Mouse (Mus musculus): ENCODE data around the gene Rab8b. TPM values are rescaled to one million over a fixed set of nuclear protein-coding genes. Genes with fewer than 3 reads are reported as not detected.
"Not testable (repeated sequence)": the region's sequence is repeated elsewhere in the genome, so short reads cannot be mapped to it uniquely, and the experiment has no call there.

Gene Rab8b
- total and polyA plus RNA-seq, 2 experiments from 2014 or later: 25.9 to 27.1 TPM

DNA sequence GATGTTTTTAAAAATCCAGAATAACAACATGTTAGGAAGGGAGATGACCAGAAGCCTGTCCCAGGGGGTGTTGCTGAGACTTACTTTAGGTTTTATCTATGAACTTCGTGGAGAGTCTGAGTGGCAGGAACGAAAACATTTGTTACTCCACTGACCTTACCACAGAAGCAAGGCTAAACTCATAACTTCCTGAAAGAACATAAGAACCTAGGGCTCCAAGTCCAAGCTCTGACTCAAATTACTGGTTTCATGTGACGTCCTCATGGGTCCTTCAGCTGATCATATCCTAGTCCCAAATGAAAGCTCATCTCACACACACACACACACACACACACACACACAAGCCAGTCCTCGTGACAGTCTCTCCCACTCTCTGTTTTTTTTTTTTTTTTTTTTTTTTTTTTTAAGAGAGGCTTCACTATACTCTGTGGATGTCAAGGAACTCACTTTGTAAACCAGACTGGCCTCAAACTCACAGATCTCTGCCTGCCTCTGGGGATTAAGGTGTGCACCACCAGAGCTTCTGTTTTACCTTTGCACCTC is 87.0 kb downstream of the Rab8b start:
- H3K4me3 ChIP-seq (ENCODE audit: low read length): no peak overlapping the region
- ATAC-seq (no peak), DNase-seq (ENCODE audit: low spot score) (no peak)
- H3K27me3 ChIP-seq (ENCODE audit: insufficient read depth, low read length): no peaks in the 10 kb centered on the region
- no peak overlapping the region for H3K4me2 ChIP-seq (ENCODE audit: low read depth, low read length)
- H3K27ac ChIP-seq: no peak overlapping the region
- H3K9ac ChIP-seq (replicated peaks; ENCODE audit: low read length): no peak overlapping the region
- no peaks in the 10 kb centered on the region for H3K9me3 ChIP-seq (ENCODE audit: low read length)
- TF ChIP-seq CTCF (IDR thresholded peaks at IDR 0.05; ENCODE audit: low read depth): no peak
- peaks cover 4% of the 10 kb centered on the region; the same call in 1 of the 2 replicates for H3K4me1 ChIP-seq (ENCODE audit: insufficient read depth, low read length)
- 71% methylated on average over 4 of the region's 4 CpGs for WGBS
- no peaks in the 10 kb centered on the region for H3K36me3 ChIP-seq (ENCODE audit: insufficient read depth, low read length)

GRCm38 (mm10) chr9:66825990-66826389 is 93.5 kb downstream of the Rab8b start:
- no peaks in the 10 kb centered on the region for H3K36me3 ChIP-seq (ENCODE audit: insufficient read depth, low read length)
- H3K4me3 ChIP-seq (ENCODE audit: low read length): no peak overlapping the region
- no peaks in the 10 kb centered on the region for H3K27me3 ChIP-seq (ENCODE audit: insufficient read depth, low read length)
- ATAC-seq (no peak), DNase-seq (ENCODE audit: low spot score) (peak; percentile 81)
- H3K4me1 ChIP-seq (ENCODE audit: insufficient read depth, low read length): no peaks in the 10 kb centered on the region
- H3K9me3 ChIP-seq (ENCODE audit: low read length): no peaks in the 10 kb centered on the region
- H3K4me2 ChIP-seq (ENCODE audit: low read depth, low read length): no peak overlapping the region
- WGBS: 45% methylated on average over 1 of the region's 1 CpGs
- H3K27ac ChIP-seq: no peak overlapping the region
- H3K9ac ChIP-seq (replicated peaks; ENCODE audit: low read length): no peak overlapping the region
- peak; percentile 83 for TF ChIP-seq CTCF (IDR thresholded peaks at IDR 0.05; ENCODE audit: low read depth)

GRCm38 (mm10) chr9:66822255-66822654 is 97.2 kb downstream of the Rab8b start:
- peak; percentile 25; the same call in 1 of the 2 replicates for TF ChIP-seq CTCF (IDR thresholded peaks at IDR 0.05; ENCODE audit: low read depth)
- not testable (repeated sequence) for H3K36me3 ChIP-seq (ENCODE audit: insufficient read depth, low read length); H3K9me3 ChIP-seq (ENCODE audit: low read length); H3K9ac ChIP-seq (replicated peaks; ENCODE audit: low read length); H3K27me3 ChIP-seq (ENCODE audit: insufficient read depth, low read length); H3K27ac ChIP-seq; ATAC-seq; H3K4me1 ChIP-seq (ENCODE audit: insufficient read depth, low read length); H3K4me3 ChIP-seq (ENCODE audit: low read length); DNase-seq (ENCODE audit: low spot score); H3K4me2 ChIP-seq (ENCODE audit: low read depth, low read length)
- no CpG with 5 or more reads among the region's 5 CpGs for WGBS

GRCm38 (mm10) chr9:66820996-66821395 is 98.5 kb downstream of the Rab8b start:
- WGBS: 86% methylated on average over 5 of the region's 5 CpGs
- ATAC-seq: no peak
- Histone ChIP-seq H3K36me3 (ENCODE audit: insufficient read depth, low read length) (no peaks in the 10 kb centered on the region), H3K9me3 (ENCODE audit: low read length) (no peaks in the 10 kb centered on the region), H3K4me2 (ENCODE audit: low read depth, low read length) (no peak overlapping the region), H3K27ac (no peak overlapping the region), H3K27me3 (ENCODE audit: insufficient read depth, low read length) (no peaks in the 10 kb centered on the region), H3K4me1 (ENCODE audit: insufficient read depth, low read length) (no peaks in the 10 kb centered on the region), H3K4me3 (ENCODE audit: low read length) (no peak overlapping the region), H3K9ac (replicated peaks; ENCODE audit: low read length) (no peak overlapping the region)
- DNase-seq (ENCODE audit: low spot score): no peak
- TF ChIP-seq CTCF (IDR thresholded peaks at IDR 0.05; ENCODE audit: low read depth): no peak

- peak; percentile 11 for DNase-seq (ENCODE audit: low spot score)
- no peak overlapping the region for H3K9ac ChIP-seq (replicated peaks; ENCODE audit: low read length)
- WGBS: 11% methylated on average over 2 of the region's 2 CpGs
Measured at GRCm38 (mm10) chr9:66813392-66813791, 106.1 kb downstream of the Rab8b start.

GRCm38 (mm10) chr9:66805951-66806350 is 113.5 kb downstream of the Rab8b start:
- H3K4me1 ChIP-seq (ENCODE audit: insufficient read depth, low read length): not testable (repeated sequence)

More at GRCm38 (mm10) chr9:66813392-66813791, 106.1 kb downstream of the Rab8b start:
- Histone ChIP-seq H3K4me1 (ENCODE audit: insufficient read depth, low read length) (no peaks in the 10 kb centered on the region), H3K36me3 (ENCODE audit: insufficient read depth, low read length) (no peaks in the 10 kb centered on the region), H3K4me3 (ENCODE audit: low read length) (no peak overlapping the region), H3K27ac (no peak overlapping the region), H3K9me3 (ENCODE audit: low read length) (no peaks in the 10 kb centered on the region), H3K4me2 (ENCODE audit: low read depth, low read length) (no peak overlapping the region), H3K27me3 (ENCODE audit: insufficient read depth, low read length) (no peaks in the 10 kb centered on the region)
- TF ChIP-seq CTCF (IDR thresholded peaks at IDR 0.05; ENCODE audit: low read depth): no peak
- no peak for ATAC-seq

GRCm38 (mm10) chr9:66801947-66802346 is 117.5 kb downstream of the Rab8b start:
- DNase-seq (ENCODE audit: low spot score): no peak
- Histone ChIP-seq H3K4me3 (ENCODE audit: low read length) (no peak overlapping the region), H3K4me1 (ENCODE audit: insufficient read depth, low read length) (no peaks in the 10 kb centered on the region), H3K27me3 (ENCODE audit: insufficient read depth, low read length) (no peaks in the 10 kb centered on the region), H3K27ac (no peak overlapping the region), H3K9ac (replicated peaks; ENCODE audit: low read length) (no peak overlapping the region), H3K4me2 (ENCODE audit: low read depth, low read length) (no peak overlapping the region), H3K9me3 (ENCODE audit: low read length) (no peaks in the 10 kb centered on the region), H3K36me3 (ENCODE audit: insufficient read depth, low read length) (no peaks in the 10 kb centered on the region)
- 59% methylated on average over 12 of the region's 12 CpGs for WGBS
- no peak for ATAC-seq
- TF ChIP-seq CTCF (IDR thresholded peaks at IDR 0.05; ENCODE audit: low read depth): no peak

More at GRCm38 (mm10) chr9:66805951-66806350, 113.5 kb downstream of the Rab8b start:
- 2% methylated on average over 30 of the region's 37 CpGs for WGBS
- Histone ChIP-seq H3K4me3 (ENCODE audit: low read length) (peak overlapping the region; percentile 28), H3K4me2 (ENCODE audit: low read depth, low read length) (peak overlapping the region; percentile 50)
- not testable (repeated sequence) for ATAC-seq; H3K27me3 ChIP-seq (ENCODE audit: insufficient read depth, low read length); H3K27ac ChIP-seq; H3K9ac ChIP-seq (replicated peaks; ENCODE audit: low read length); H3K9me3 ChIP-seq (ENCODE audit: low read length); H3K36me3 ChIP-seq (ENCODE audit: insufficient read depth, low read length)
- DNase-seq (ENCODE audit: low spot score): peak; percentile 37

Data from hindbrain, postnatal 0 days (tissue).